Mouse (Mus musculus) midbrain, postnatal 0 days (tissue): ENCODE measurements at regions not wholly inside any gene's neighbourhood (a gene's known extent, or its start where the extent isn't known, plus 50 kb on each side); places are given as distances from the start of the nearest gene placed in this dataset.

ENCODE experiments used
- ATAC-seq: fragments of 200-750 bp; cut with Nextera tagmentation; 2 replicates; pipeline ENCODE4 v1.8.0; 2017; ENCODE audit warnings: moderate number of reproducible peaks, mild to moderate bottlenecking, moderate TSS enrichment, moderate library complexity; ENCODE audit not compliant: low FRiP score
- DNase-seq: peaks from one replicate; pipeline ENCODE4 v3.0.0-alpha.2; 2015; ENCODE audit warnings: low spot score
- H3K27ac ChIP-seq: fragments of 300-500 bp; sonication (generic); 2 replicates; pipeline ENCODE4 v1.5.1; 2014; ENCODE audit warnings: low read depth, mild to moderate bottlenecking, low read length, mixed read lengths
- H3K27me3 ChIP-seq: fragments of 300-500 bp; sonication (generic); 2 replicates; pipeline ENCODE4 v1.6.1; 2014; ENCODE audit warnings: low read length, control low read depth, mixed read lengths; ENCODE audit not compliant: insufficient read depth
- H3K36me3 ChIP-seq: fragments of 300-500 bp; sonication (generic); 2 replicates; pipeline ENCODE4 v1.6.1; 2014; ENCODE audit warnings: low read length, control low read depth, mixed read lengths; ENCODE audit not compliant: insufficient read depth
- H3K4me1 ChIP-seq: fragments of 300-500 bp; sonication (generic); 2 replicates; pipeline ENCODE4 v1.6.1; 2014; ENCODE audit warnings: mild to moderate bottlenecking, control low read depth, antibody characterized with exemption, low read length, mixed read lengths; ENCODE audit not compliant: insufficient read depth
- H3K4me2 ChIP-seq: fragments of 300-500 bp; sonication (generic); 2 replicates; pipeline ENCODE4 v1.6.1; 2014; ENCODE audit warnings: low read depth, mild to moderate bottlenecking, low read length, mixed read lengths; ENCODE audit not compliant: poor library complexity, severe bottlenecking
- H3K4me3 ChIP-seq: fragments of 300-500 bp; sonication (generic); 2 replicates; pipeline ENCODE4 v1.5.1; 2014; ENCODE audit warnings: low read depth, mild to moderate bottlenecking, low read length, moderate library complexity
- H3K9ac ChIP-seq: fragments of 300-500 bp; sonication (generic); replicated peaks from 2 replicates; pipeline ENCODE4 v1.6.1; 2014; ENCODE audit warnings: mild to moderate bottlenecking, low read length, moderate library complexity, mixed read lengths; ENCODE audit not compliant: poor library complexity, severe bottlenecking
- H3K9me3 ChIP-seq: fragments of 300-500 bp; sonication (generic); 2 replicates; pipeline ENCODE4 v1.6.1; 2016; ENCODE audit warnings: low read length, control low read depth
- CTCF ChIP-seq: IDR thresholded peaks from 2 replicates; pipeline ENCODE4 v1.5.1; 2016; ENCODE audit warnings: antibody characterized with exemption, mild to moderate bottlenecking
- WGBS: fragments of 180-500 bp; shearing (Covaris S2); extraction: QIAGEN DNeasy Blood & Tissue Kit; methylation state at CpG from one replicate; pipeline ENCODE4 v1.1.7; 2014; 5-methylcytosine and 5-hydroxymethylcytosine counted together

- Histone ChIP-seq H3K9ac (no peak overlapping the region), H3K4me1 (no peaks in the 10 kb centered on the region), H3K27me3 (no peaks in the 10 kb centered on the region), H3K9me3 (no peaks in the 10 kb centered on the region), H3K4me2 (no peak overlapping the region), H3K27ac (no peak overlapping the region), H3K4me3 (no peak overlapping the region), H3K36me3 (no peaks in the 10 kb centered on the region)
- WGBS, result 89% methylated on average over 2 of the region's 2 CpGs
- ATAC-seq, result no peak
- no peak for DNase-seq
- no peak for TF ChIP-seq CTCF
Observed at GRCm38 (mm10) chr15:11748306-11748705, 158.8 kb downstream of the Npr3 start.

GRCm38 (mm10) chr15:11746754-11747153, 160.3 kb downstream of the Npr3 start:
- H3K36me3 ChIP-seq, result no peaks in the 10 kb centered on the region
- H3K27me3 ChIP-seq, result no peaks in the 10 kb centered on the region
- no peak for TF ChIP-seq CTCF
- H3K27ac ChIP-seq, result no peak overlapping the region
- DNase-seq (no peak), ATAC-seq (no peak)
- no peak overlapping the region for H3K4me3 ChIP-seq
- H3K4me2 ChIP-seq, result no peak overlapping the region
- no peak overlapping the region for H3K9ac ChIP-seq
- H3K4me1 ChIP-seq, result no peaks in the 10 kb centered on the region; the same call in 1 of the 2 replicates
- WGBS, result 98% methylated on average over 1 of the region's 1 CpGs
- no peaks in the 10 kb centered on the region for H3K9me3 ChIP-seq

GRCm38 (mm10) chr15:11745629-11746372, 161.3 kb downstream of the Npr3 start:
- TF ChIP-seq CTCF, result no peak
- Histone ChIP-seq H3K36me3 (no peaks in the 10 kb centered on the region), H3K4me2 (no peak overlapping the region), H3K4me1 (no peaks in the 10 kb centered on the region; the same call in 1 of the 2 replicates), H3K9ac (no peak overlapping the region), H3K27me3 (no peaks in the 10 kb centered on the region), H3K9me3 (no peaks in the 10 kb centered on the region), H3K4me3 (no peak overlapping the region), H3K27ac (no peak overlapping the region)
- 86% methylated on average over 9 of the region's 9 CpGs for WGBS
- DNase-seq, result no peak
- no peak for ATAC-seq

- DNase-seq, result no peak
- ATAC-seq, result no peak
- Histone ChIP-seq H3K27me3 (no peaks in the 10 kb centered on the region), H3K4me3 (no peak overlapping the region), H3K4me1 (no peaks in the 10 kb centered on the region; the same call in 1 of the 2 replicates), H3K36me3 (no peaks in the 10 kb centered on the region), H3K9ac (no peak overlapping the region), H3K9me3 (no peaks in the 10 kb centered on the region), H3K4me2 (no peak overlapping the region), H3K27ac (no peak overlapping the region)
- WGBS, result 51% methylated on average over 5 of the region's 5 CpGs
- no peak for TF ChIP-seq CTCF
Observed at GRCm38 (mm10) chr15:11744903-11745302, 162.2 kb downstream of the Npr3 start.

GRCm38 (mm10) chr15:11744296-11744695, 162.8 kb downstream of the Npr3 start:
- Histone ChIP-seq H3K27ac (no peak overlapping the region), H3K9me3 (no peaks in the 10 kb centered on the region), H3K27me3 (no peaks in the 10 kb centered on the region), H3K9ac (no peak overlapping the region), H3K4me1 (no peaks in the 10 kb centered on the region; the same call in 1 of the 2 replicates), H3K36me3 (no peaks in the 10 kb centered on the region), H3K4me3 (no peak overlapping the region), H3K4me2 (no peak overlapping the region)
- ATAC-seq (no peak), DNase-seq (no peak)
- no peak for TF ChIP-seq CTCF
- 87% methylated on average over 2 of the region's 2 CpGs for whole genome bisulfite sequencing

- Histone ChIP-seq H3K4me3 (no peak overlapping the region), H3K4me2 (no peak overlapping the region), H3K9me3 (no peaks in the 10 kb centered on the region), H3K27ac (no peak overlapping the region), H3K27me3 (no peaks in the 10 kb centered on the region), H3K4me1 (no peaks in the 10 kb centered on the region; the same call in 1 of the 2 replicates), H3K9ac (no peak overlapping the region), H3K36me3 (no peaks in the 10 kb centered on the region)
- TF ChIP-seq CTCF, result no peak
- DNase-seq (no peak), ATAC-seq (no peak)
- 66% methylated on average over 7 of the region's 7 CpGs for WGBS
Observed at GRCm38 (mm10) chr15:11742820-11743219, 164.3 kb downstream of the Npr3 start.
